Mouse (Mus musculus): ENCODE measurements around the gene Ctdspl.

Ctdspl gene

GRCm38 (mm10) chr9:119086451-119086850 is 160.2 kb downstream of the Ctdspl start:
- no peak for ATAC-seq (ENCODE audit: insufficient number of reproducible peaks, low FRiP score, low TSS enrichment)

GRCm38 (mm10) chr9:119087309-119087708 is 161.1 kb downstream of the Ctdspl start:
- ATAC-seq (ENCODE audit: insufficient number of reproducible peaks, low FRiP score, low TSS enrichment): no peak

- peak; percentile 31; the same call in 1 of the 2 replicates for ATAC-seq (ENCODE audit: insufficient number of reproducible peaks, low FRiP score, low TSS enrichment)
These were observed 162.0 kb downstream of the Ctdspl start for GRCm38 (mm10) chr9:119088148-119088801.

- ATAC-seq (ENCODE audit: insufficient number of reproducible peaks, low FRiP score, low TSS enrichment): no peak
These were observed 163.2 kb downstream of the Ctdspl start for GRCm38 (mm10) chr9:119089437-119089836.

- no peak for ATAC-seq (ENCODE audit: insufficient number of reproducible peaks, low FRiP score, low TSS enrichment)
These were observed 164.2 kb downstream of the Ctdspl start for GRCm38 (mm10) chr9:119090462-119090861.

- ATAC-seq (ENCODE audit: insufficient number of reproducible peaks, low FRiP score, low TSS enrichment): no peak
These were observed 165.5 kb downstream of the Ctdspl start for GRCm38 (mm10) chr9:119091581-119092310.

- ATAC-seq (ENCODE audit: insufficient number of reproducible peaks, low FRiP score, low TSS enrichment): no peak
These were observed 166.5 kb downstream of the Ctdspl start for GRCm38 (mm10) chr9:119092473-119093418.
